Mouse (Mus musculus) central nervous system, embryonic 14 days (tissue): ENCODE results near the gene AC109138.7. TPM values are rescaled to one million over a fixed set of nuclear protein-coding genes. Genes with fewer than 3 reads are reported as not detected.

ENCODE experiments used
- polyA plus RNA-seq: library from polyadenylated mRNA; depleted of rRNA; stranded (reverse); fragments of >200 nt; gene quantifications from 2 replicates; pipeline ENCODE4 v1.2.3, GENCODE M21; 2012; rRNA removed

AC109138.7 gene
- polyA plus RNA-seq: 1.2 TPM in 1 of 2 replicates, not detected in the other

DNA sequence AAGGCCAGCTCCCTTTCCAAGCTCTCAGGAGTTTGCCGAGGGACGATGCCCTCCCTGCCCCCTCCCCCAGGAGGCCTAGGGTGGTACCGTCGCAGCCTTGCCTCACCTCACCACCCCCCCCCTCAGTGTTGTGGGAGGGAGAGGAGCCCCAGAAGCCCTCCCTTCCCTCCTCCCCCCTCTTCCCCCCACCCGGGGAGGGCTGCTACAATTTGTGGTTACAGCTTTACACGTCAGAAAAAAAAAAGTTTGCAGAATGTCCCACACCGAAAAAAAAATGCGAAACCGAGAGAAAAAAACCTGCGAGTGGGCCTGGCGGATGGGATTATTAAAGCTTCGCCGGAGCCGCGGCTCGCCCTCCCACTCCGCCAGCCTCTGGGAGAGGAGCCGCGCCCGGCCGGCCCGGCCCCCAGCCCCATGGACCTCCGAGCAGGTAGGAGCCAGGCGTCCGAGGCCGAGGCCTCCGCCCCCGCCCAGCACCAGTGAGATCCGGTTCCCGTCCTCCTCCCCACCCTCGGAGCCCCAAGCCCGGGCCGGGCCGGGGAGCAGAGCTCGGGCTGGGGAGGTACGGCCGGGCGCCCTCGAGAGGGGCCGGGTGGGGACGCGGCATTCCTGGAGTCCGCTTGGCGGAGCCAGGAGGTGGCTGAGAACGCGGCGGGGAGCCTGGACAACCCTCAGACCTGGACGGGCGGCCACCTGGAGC is at the start of gene AC109138.7, which contains the start of gene Clcf1:
Gene AC109138.7 (plus strand): TSS at position 287 of the 700 bp plus-strand sequence.
Gene Clcf1 (plus strand): TSS at position 168 of the 700 bp plus-strand sequence.

GRCm38 (mm10) chr19:4175368-4175947 is 38.7 kb upstream of the AC109138.7 start, which contains the start of gene Carns1:
Carns1 (minus strand) TSS chr19:4175479.

GRCm38 (mm10) chr19:4190831-4191334 is 23.3 kb upstream of the AC109138.7 start, which contains the start of gene Tbc1d10c:
Tbc1d10c (minus strand) TSS chr19:4191284.

GRCm38 (mm10) chr19:4191528-4192250 is 22.5 kb upstream of the AC109138.7 start, which contains the start of gene Ppp1ca:
Ppp1ca (plus strand) TSS chr19:4192065.

DNA sequence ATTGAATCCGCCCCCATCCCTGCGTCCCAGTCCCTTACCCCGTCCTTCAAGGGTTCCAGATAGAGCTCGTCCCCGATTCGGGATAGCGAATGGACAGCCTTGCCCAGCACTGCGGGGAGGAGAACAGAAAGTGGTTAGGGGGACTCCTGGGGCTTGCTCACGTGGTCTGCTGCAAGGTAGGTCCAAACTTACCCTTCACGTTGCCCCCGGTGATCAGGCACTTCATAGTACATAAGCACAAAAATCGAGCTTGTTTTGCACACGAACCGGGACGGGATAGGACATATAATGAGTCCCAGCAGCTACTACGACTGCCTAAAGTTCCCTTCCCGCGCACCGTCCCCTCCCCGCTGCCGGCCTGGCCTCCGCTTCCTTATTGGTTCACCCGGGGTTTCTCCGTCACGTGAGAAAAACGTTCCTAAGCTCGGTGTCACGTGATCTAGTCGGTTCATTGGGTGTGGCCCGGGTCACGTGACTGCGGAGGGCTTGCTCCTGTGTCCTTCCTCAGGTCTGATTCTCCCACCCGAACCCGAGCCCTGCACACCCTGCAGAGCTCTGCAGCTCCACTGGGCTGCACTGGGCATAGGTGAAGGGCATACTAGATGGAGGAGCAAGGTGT is 12.8 kb upstream of the AC109138.7 start, which contains the start of gene Rad9a:
Gene Rad9a (minus strand): TSS at position 372 of the 619 bp plus-strand sequence.

GRCm38 (mm10) chr19:4231253-4232185 is 17.4 kb downstream of the AC109138.7 start, which contains the start of gene Pold4:
Pold4 (plus strand) TSS chr19:4231899.

GRCm38 (mm10) chr19:4268566-4269361 is 54.6 kb downstream of the AC109138.7 start, which contains the start of gene Ssh3:
Ssh3 (minus strand) TSS chr19:4269180.

Other genes with a start within 250 kb of the AC109138.7 start
- 0.32 and 1.8 TPM in 2 replicates for gene Aldh3b2, start 242.0 kb upstream of the AC109138.7 start, polyA plus RNA-seq
- gene Acy3, start 227.8 kb upstream of the AC109138.7 start, polyA plus RNA-seq: 2.3 and 3.3 TPM in 2 replicates
- gene Tbx10, start 221.6 kb upstream of the AC109138.7 start, polyA plus RNA-seq: 0.05 and 0.21 TPM in 2 replicates
- gene Nudt8, start 213.8 kb upstream of the AC109138.7 start, polyA plus RNA-seq: 14.7 and 17.5 TPM in 2 replicates
- gene Gm49405, start 213.7 kb upstream of the AC109138.7 start, polyA plus RNA-seq: 9.0 and 9.6 TPM in 2 replicates
- 23.9 and 25.6 TPM in 2 replicates for gene Doc2g, start 211.0 kb upstream of the AC109138.7 start, polyA plus RNA-seq
- gene Ndufv1, start 201.6 kb upstream of the AC109138.7 start, polyA plus RNA-seq: 172 and 187 TPM in 2 replicates
- gene Gstp1, start 176.4 kb upstream of the AC109138.7 start, polyA plus RNA-seq: 226 and 263 TPM in 2 replicates
- gene Gstp2, start 168.3 kb upstream of the AC109138.7 start, polyA plus RNA-seq: 1.2 and 5.2 TPM in 2 replicates
- 0.38 TPM in 1 of 2 replicates, not detected in the other for gene Gstp3, start 154.8 kb upstream of the AC109138.7 start, polyA plus RNA-seq
- gene Cabp2, start 132.8 kb upstream of the AC109138.7 start, polyA plus RNA-seq: not detected in 2 replicates
- 51.1 and 56.1 TPM in 2 replicates for gene Cdk2ap2, start 117.2 kb upstream of the AC109138.7 start, polyA plus RNA-seq
- gene Pitpnm1, start 114.4 kb upstream of the AC109138.7 start, polyA plus RNA-seq: 112 and 116 TPM in 2 replicates
- gene Aip, start 88.5 kb upstream of the AC109138.7 start, polyA plus RNA-seq: 122 and 129 TPM in 2 replicates
- 0.05 and 0.06 TPM in 2 replicates for gene Gpr152, start 74.6 kb upstream of the AC109138.7 start, polyA plus RNA-seq
- gene Cabp4, start 70.3 kb upstream of the AC109138.7 start, polyA plus RNA-seq: 0.03 and 0.05 TPM in 2 replicates
- gene Coro1b, start 65.7 kb upstream of the AC109138.7 start, polyA plus RNA-seq: 245 and 266 TPM in 2 replicates
- gene Ptprcap, start 60.8 kb upstream of the AC109138.7 start, polyA plus RNA-seq: 1.6 and 2.9 TPM in 2 replicates
- 75.7 and 77.5 TPM in 2 replicates for gene Rps6kb2, start 51.0 kb upstream of the AC109138.7 start, polyA plus RNA-seq
- 3.6 and 4.1 TPM in 2 replicates for gene Carns1, start 38.9 kb upstream of the AC109138.7 start, polyA plus RNA-seq
- gene Tbc1d10c, start 23.1 kb upstream of the AC109138.7 start, polyA plus RNA-seq: 2.0 and 3.4 TPM in 2 replicates
- 403 and 409 TPM in 2 replicates for gene Ppp1ca, start 22.3 kb upstream of the AC109138.7 start, polyA plus RNA-seq
- 39.4 and 40.6 TPM in 2 replicates for gene Rad9a, start 12.7 kb upstream of the AC109138.7 start, polyA plus RNA-seq
- gene Clcf1, start 119 bp upstream of the AC109138.7 start, polyA plus RNA-seq: 2.9 and 7.3 TPM in 2 replicates
- gene Pold4, start 17.5 kb downstream of the AC109138.7 start, polyA plus RNA-seq: 28.6 and 30.9 TPM in 2 replicates
- gene Ssh3, start 54.8 kb downstream of the AC109138.7 start, polyA plus RNA-seq: 50.7 and 62.1 TPM in 2 replicates
- gene Ankrd13d, start 68.8 kb downstream of the AC109138.7 start, polyA plus RNA-seq: 43.2 and 50.9 TPM in 2 replicates
- gene Grk2, start 91.9 kb downstream of the AC109138.7 start, polyA plus RNA-seq: 107 and 108 TPM in 2 replicates
- 80.2 and 85.5 TPM in 2 replicates for gene Kdm2a, start 183.9 kb downstream of the AC109138.7 start, polyA plus RNA-seq
- 5.3 and 9.9 TPM in 2 replicates for gene Rhod, start 225.1 kb downstream of the AC109138.7 start, polyA plus RNA-seq